Mouse (Mus musculus) ES-E14 (cell line): ENCODE measurements around the gene Sptssb. TPM values are rescaled to one million over a fixed set of nuclear protein-coding genes. Genes with fewer than 3 reads are reported as not detected.

Experiments
- DNase-seq: peaks from one replicate; pipeline ENCODE4 v3.0.0-alpha.2; 2013; ENCODE audit warnings: low read depth, low spot score
- H3K27ac ChIP-seq: 2 replicates; pipeline ENCODE4 v1.5.1; 2012; ENCODE audit warnings: low read depth, mild to moderate bottlenecking, low read length, moderate library complexity, mixed read lengths; ENCODE audit not compliant: poor library complexity, insufficient read depth, severe bottlenecking
- H3K36me3 ChIP-seq: 2 replicates; pipeline ENCODE4 v1.6.1; 2012; ENCODE audit warnings: mild to moderate bottlenecking, low read length, moderate library complexity, mixed read lengths; ENCODE audit not compliant: control insufficient read depth, poor library complexity, insufficient read depth, severe bottlenecking
- H3K4me1 ChIP-seq, 2 experiments: fragments of 150-350 bp in 1 of 2; sonication (generic) in 1 of 2; 2 replicates each; pipeline ENCODE4 v1.6.1; 2012; ENCODE audit warnings: low read length in 2 of 2, mild to moderate bottlenecking in 1 of 2, mixed read lengths in 1 of 2; ENCODE audit not compliant: control insufficient read depth in 2 of 2, insufficient read depth in 2 of 2, poor library complexity in 1 of 2
- H3K4me3 ChIP-seq, 2 experiments: fragments of 150-350 bp in 1 of 2; sonication (generic) in 1 of 2; 2 replicates each; pipeline ENCODE4 v1.5.1; 2012; ENCODE audit warnings: low read length in 2 of 2, low read depth in 1 of 2, mild to moderate bottlenecking in 1 of 2, mixed read lengths in 1 of 2; ENCODE audit not compliant: insufficient read depth in 1 of 2, poor library complexity in 1 of 2, severe bottlenecking in 1 of 2
- H3K9ac ChIP-seq: 2 replicates; pipeline ENCODE4 v1.6.1; 2012; ENCODE audit warnings: low read depth, mild to moderate bottlenecking, low read length, mixed read lengths; ENCODE audit not compliant: poor library complexity, insufficient read depth, severe bottlenecking
- H3K9me3 ChIP-seq: fragments of 150-350 bp; sonication (generic); 2 replicates; pipeline ENCODE4 v1.6.1; 2012; ENCODE audit warnings: low read depth, mild to moderate bottlenecking, low read length; ENCODE audit not compliant: control insufficient read depth, insufficient read depth
- CHD2 ChIP-seq: IDR thresholded peaks from 2 replicates; pipeline ENCODE4 v1.6.1; 2014; ENCODE audit warnings: mild to moderate bottlenecking, low read depth, low read length, inconsistent platforms
- HCFC1 ChIP-seq: IDR thresholded peaks from 2 replicates; pipeline ENCODE4 v1.6.1; 2012; ENCODE audit warnings: low read length, inconsistent platforms, borderline replicate concordance; ENCODE audit not compliant: insufficient read depth
- MAFK ChIP-seq: IDR thresholded peaks from 2 replicates; pipeline ENCODE4 v1.6.1; 2014; ENCODE audit warnings: mild to moderate bottlenecking, low read depth, low read length, inconsistent platforms; ENCODE audit not compliant: insufficient read depth
- ZC3H11A ChIP-seq: IDR thresholded peaks from 2 replicates; pipeline ENCODE4 v1.6.1; 2012; ENCODE audit warnings: low read depth, mild to moderate bottlenecking, inconsistent platforms, low read length, borderline replicate concordance
- ZNF384 ChIP-seq: IDR thresholded peaks from 2 replicates; pipeline ENCODE4 v1.6.1; 2012; ENCODE audit warnings: low read depth, low read length, inconsistent platforms
- in situ Hi-C, 2 experiments: fragments of 600-800 bp; cut with MboI; formaldehyde crosslinking; loops; one replicate each; pipeline ENCODE4 v1.15.1; 2025; ENCODE audit warnings: low sequenced_read_pairs in 2 of 2, inconsistent platforms in 1 of 2; ENCODE audit not compliant: unreplicated experiment in 2 of 2
- total RNA-seq: library from RNA; depleted of rRNA; stranded (reverse); fragments of 300-350 nt; gene quantifications from 2 replicates; pipeline ENCODE4 v1.2.3, GENCODE M21; 2012

Sptssb gene
- total RNA-seq, 1 experiment: not detected

GRCm38 (mm10) chr3:69872661-69873327 lies 13.1 kb upstream of the Sptssb start:
- Histone ChIP-seq H3K4me1 (no peaks in the 10 kb centered on the region), H3K9ac (no peak overlapping the region), H3K9me3 (no peaks in the 10 kb centered on the region), H3K36me3 (no peaks in the 10 kb centered on the region), H3K27ac (no peak overlapping the region), H3K4me3 (no peak overlapping the region)
- DNase-seq: no peak
- in situ Hi-C loops: no loop called here
- no peak for TF ChIP-seq CHD2
- no peak for TF ChIP-seq HCFC1
- TF ChIP-seq MAFK: no peak
- no peak for TF ChIP-seq ZNF384
- no peak for TF ChIP-seq ZC3H11A

- TF ChIP-seq HCFC1: no peak
- TF ChIP-seq CHD2: no peak
- no peak for TF ChIP-seq ZNF384
- TF ChIP-seq MAFK: no peak
- TF ChIP-seq ZC3H11A: no peak
- Histone ChIP-seq H3K4me1 (no peaks in the 10 kb centered on the region), H3K27ac (no peak overlapping the region), H3K4me3 (no peak overlapping the region), H3K36me3 (no peaks in the 10 kb centered on the region), H3K9me3 (no peaks in the 10 kb centered on the region), H3K9ac (no peak overlapping the region)
- DNase-seq: no peak
- in situ Hi-C loops: no loop called here
Measured at GRCm38 (mm10) chr3:69871174-69871573, 11.4 kb upstream of the Sptssb start.

- TF ChIP-seq HCFC1 (no peak), ZC3H11A (no peak), CHD2 (no peak), ZNF384 (no peak), MAFK (no peak)
- Histone ChIP-seq H3K36me3 (no peaks in the 10 kb centered on the region), H3K4me3 (no peak overlapping the region), H3K27ac (no peak overlapping the region), H3K9ac (no peak overlapping the region), H3K4me1 (no peaks in the 10 kb centered on the region), H3K9me3 (no peaks in the 10 kb centered on the region)
- no peak for DNase-seq
- in situ Hi-C loops: no loop called here
Measured at GRCm38 (mm10) chr3:69869702-69870101, 10.0 kb upstream of the Sptssb start.

- in situ Hi-C loops: no loop called here
- H3K27ac ChIP-seq: no peak overlapping the region
- 0 out of 4 replicates have a peak, but pooled peaks cover 0 to 3% of the 10 kb centered on the region in 2 experiments for H3K4me1 ChIP-seq
- no peak overlapping the region for H3K4me3 ChIP-seq
- H3K9ac ChIP-seq: no peak overlapping the region
- H3K36me3 ChIP-seq: no peaks in the 10 kb centered on the region
- H3K9me3 ChIP-seq: no peaks in the 10 kb centered on the region
- TF ChIP-seq MAFK (no peak), HCFC1 (no peak), ZC3H11A (no peak), ZNF384 (no peak), CHD2 (no peak)
- no peak for DNase-seq
Measured at GRCm38 (mm10) chr3:69861789-69862395, 2.2 kb upstream of the Sptssb start.
